Comparison of ENCODE assay signal across 27 mouse cellular contexts in the genomic region with DNA sequence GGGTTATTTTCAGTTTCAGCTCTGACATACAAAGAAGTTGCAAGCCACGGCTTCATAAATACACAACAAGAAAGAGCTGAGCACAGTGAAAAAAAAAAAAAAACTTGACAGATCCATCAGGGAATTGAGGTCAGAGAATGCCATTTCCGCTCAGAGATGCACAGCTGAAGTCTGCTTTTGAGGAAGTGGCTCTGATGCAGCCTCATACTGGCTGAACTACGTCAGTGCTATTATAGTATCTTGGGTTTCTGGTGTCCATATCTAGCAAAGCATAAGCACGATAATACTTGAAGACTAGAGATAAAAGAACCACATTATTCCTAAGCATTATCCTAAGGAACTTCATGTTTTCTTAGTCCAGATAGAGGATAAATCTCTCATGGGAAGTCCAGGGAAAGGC.
DNase-seq lines count a peak whose midpoint lies in the region; ATAC-seq and TF ChIP-seq lines count a peak whose summit lies in the region.
"Had no signal": no experiment of that assay in that cellular context is flagged by ENCODE, and none has a peak within 500 bp of the region (broad histone marks: within the 10 kb centered on the region; RNA-seq: fewer than 3 reads in every experiment).

No protein-coding gene starts in this region.

- 70% methylated on average over 4 of the region's 4 CpGs for WGBS in embryonic facial prominence, embryonic 11.5 days
- 77% methylated on average over 4 of the region's 4 CpGs for WGBS in embryonic facial prominence, embryonic 10.5 days
- WGBS in embryonic facial prominence, embryonic 15.5 days = 36% methylated on average over 4 of the region's 4 CpGs
- 29% methylated on average over 4 of the region's 4 CpGs for WGBS in heart, adult 2 months

- H3K9ac ChIP-seq in embryonic facial prominence, embryonic 11.5 days (replicated peaks; ENCODE audit: low read length) = no peak overlapping the region
- no peak overlapping the region for H3K9ac ChIP-seq in embryonic facial prominence, embryonic 15.5 days
- no peak overlapping the region for H3K9ac ChIP-seq in heart, adult 2 months (ENCODE audit: low read depth, low read length)
- H3K9ac ChIP-seq: embryonic facial prominence, embryonic 12.5 days; heart, embryonic 15.5 days; hindbrain, embryonic 15.5 days; intestine, embryonic 15.5 days; limb, embryonic 15.5 days; liver, embryonic 14.5 days; lung, embryonic 15.5 days; midbrain, embryonic 15.5 days had no signal

- no peak overlapping the region for H3K27ac ChIP-seq in embryonic facial prominence, embryonic 11.5 days (replicated peaks; ENCODE audit: low read depth, low read length)
- no peak overlapping the region for H3K27ac ChIP-seq in embryonic facial prominence, embryonic 10.5 days (replicated peaks)
- H3K27ac ChIP-seq in embryonic facial prominence, embryonic 15.5 days (replicated peaks) = no peak overlapping the region
- no peak overlapping the region for H3K27ac ChIP-seq in heart, adult 2 months
- H3K27ac ChIP-seq: embryonic facial prominence, embryonic 12.5 days; heart, embryonic 15.5 days; hindbrain, embryonic 15.5 days; intestine, embryonic 15.5 days; limb, embryonic 15.5 days; liver, embryonic 14.5 days; lung, embryonic 15.5 days; midbrain, embryonic 15.5 days had no signal

- no peak overlapping the region for H3K4me2 ChIP-seq in embryonic facial prominence, embryonic 11.5 days (ENCODE audit: low read depth, low read length)
- H3K4me2 ChIP-seq in embryonic facial prominence, embryonic 15.5 days (replicated peaks) = 0 out of 2 replicates have a peak overlapping the region, but pooled peaks have one; percentile 15
- H3K4me2 ChIP-seq: embryonic facial prominence, embryonic 12.5 days; heart, embryonic 15.5 days; hindbrain, embryonic 15.5 days; intestine, embryonic 15.5 days; limb, embryonic 15.5 days; lung, embryonic 15.5 days; midbrain, embryonic 15.5 days had no signal

- no peak overlapping the region for H3K4me3 ChIP-seq in embryonic facial prominence, embryonic 11.5 days (ENCODE audit: low read depth, low read length)
- H3K4me3 ChIP-seq in embryonic facial prominence, embryonic 10.5 days = no peak overlapping the region
- H3K4me3 ChIP-seq in embryonic facial prominence, embryonic 15.5 days (replicated peaks) = no peak overlapping the region
- no peak overlapping the region for H3K4me3 ChIP-seq in heart, adult 2 months
- H3K4me3 ChIP-seq: embryonic facial prominence, embryonic 12.5 days; heart, embryonic 15.5 days; hindbrain, embryonic 15.5 days; intestine, embryonic 15.5 days; limb, embryonic 15.5 days; lung, embryonic 15.5 days; midbrain, embryonic 15.5 days had no signal

- peak; percentile 12 for DNase-seq in embryonic facial prominence, embryonic 11.5 days (ENCODE audit: low spot score)
- DNase-seq in embryonic facial prominence, embryonic 10.5 days (ENCODE audit: low spot score) = no peak
- DNase-seq in 3T3-L1 (ENCODE audit: low read depth, low spot score) = peak; percentile 62
- DNase-seq in MEL-GATA-1-ER (ENCODE audit: extremely low read depth, low read depth) = peak; percentile 47
- no peak for DNase-seq in ovary, postnatal 36 days (ENCODE audit: low spot score)
- DNase-seq in heart, adult 2 months = no peak
- no peak for DNase-seq in kidney, adult 9 months
- DNase-seq: adrenal gland, postnatal 10 days; B cell, adult 2 months; cerebellum, adult 8-10 months; cerebellum, postnatal 36 days; gastrocnemius, postnatal 25 days; heart, adult 18-20 months; heart, postnatal 4 days; kidney, postnatal 25 days; lung, postnatal 4 days; thymus, postnatal 25 days had no signal

- H3K36me3 ChIP-seq in embryonic facial prominence, embryonic 11.5 days (replicated peaks; ENCODE audit: control insufficient read depth, insufficient read depth, low read depth, low read length) = no peaks in the 10 kb centered on the region
- H3K36me3 ChIP-seq in embryonic facial prominence, embryonic 10.5 days (replicated peaks) = no peaks in the 10 kb centered on the region
- no peaks in the 10 kb centered on the region for H3K36me3 ChIP-seq in embryonic facial prominence, embryonic 15.5 days
- no peaks in the 10 kb centered on the region for H3K36me3 ChIP-seq in heart, adult 2 months (ENCODE audit: control insufficient read depth, insufficient read depth, low read length)
- H3K36me3 ChIP-seq: embryonic facial prominence, embryonic 12.5 days; heart, embryonic 15.5 days; hindbrain, embryonic 15.5 days; intestine, embryonic 15.5 days; limb, embryonic 15.5 days; lung, embryonic 15.5 days; midbrain, embryonic 15.5 days had no signal

- TF ChIP-seq EP300 in heart, adult 2 months (IDR thresholded peaks at IDR 0.05; ENCODE audit: insufficient read depth, low read depth, low read length) = no peak

- no peaks in the 10 kb centered on the region for H3K9me3 ChIP-seq in embryonic facial prominence, embryonic 11.5 days (replicated peaks; ENCODE audit: control insufficient read depth, low read length)
- H3K9me3 ChIP-seq in embryonic facial prominence, embryonic 10.5 days = no peaks in the 10 kb centered on the region
- no peaks in the 10 kb centered on the region for H3K9me3 ChIP-seq in embryonic facial prominence, embryonic 15.5 days (replicated peaks)
- H3K9me3 ChIP-seq: embryonic facial prominence, embryonic 12.5 days; heart, embryonic 15.5 days; hindbrain, embryonic 15.5 days; intestine, embryonic 15.5 days; limb, embryonic 15.5 days; lung, embryonic 15.5 days; midbrain, embryonic 15.5 days had no signal

- intact Hi-C loops in heart, adult 2 months (cut with DNase I) = no loop called here

- TF ChIP-seq CTCF in heart, adult 2 months (IDR thresholded peaks at IDR 0.05) = no peak

- TF ChIP-seq POLR2A in heart, adult 2 months (IDR thresholded peaks at IDR 0.05; ENCODE audit: insufficient read depth, low read depth, low read length) = no peak

- no peaks in the 10 kb centered on the region for H3K79me2 ChIP-seq in heart, adult 2 months (replicated peaks; ENCODE audit: control insufficient read depth, insufficient read depth, low read length)

- H3K27me3 ChIP-seq in embryonic facial prominence, embryonic 11.5 days (ENCODE audit: control insufficient read depth, insufficient read depth, low read length) = no peaks in the 10 kb centered on the region
- no peaks in the 10 kb centered on the region for H3K27me3 ChIP-seq in embryonic facial prominence, embryonic 10.5 days (replicated peaks; ENCODE audit: low read depth, poor library complexity, severe bottlenecking)
- no peaks in the 10 kb centered on the region for H3K27me3 ChIP-seq in embryonic facial prominence, embryonic 15.5 days
- no peaks in the 10 kb centered on the region for H3K27me3 ChIP-seq in heart, adult 2 months (ENCODE audit: control insufficient read depth, insufficient read depth, low read length)
- H3K27me3 ChIP-seq: embryonic facial prominence, embryonic 12.5 days; heart, embryonic 15.5 days; hindbrain, embryonic 15.5 days; intestine, embryonic 15.5 days; limb, embryonic 15.5 days; lung, embryonic 15.5 days; midbrain, embryonic 15.5 days had no signal

- ATAC-seq in embryonic facial prominence, embryonic 11.5 days (replicated peaks; ENCODE audit: insufficient number of reproducible peaks, low FRiP score, low TSS enrichment, low read depth) = no peak
- no peak for ATAC-seq in embryonic facial prominence, embryonic 15.5 days (ENCODE audit: insufficient number of reproducible peaks, low FRiP score, low TSS enrichment, low read depth)
- ATAC-seq: forebrain, embryonic 14.5 days; intestine, embryonic 15.5 days; midbrain, embryonic 15.5 days had no signal

- no peaks in the 10 kb centered on the region for H3K4me1 ChIP-seq in embryonic facial prominence, embryonic 11.5 days (ENCODE audit: control insufficient read depth, insufficient read depth, low read length)
- H3K4me1 ChIP-seq in embryonic facial prominence, embryonic 10.5 days = no peaks in the 10 kb centered on the region
- H3K4me1 ChIP-seq in embryonic facial prominence, embryonic 15.5 days = no peaks in the 10 kb centered on the region; the same call in 1 of the 2 replicates
- no peaks in the 10 kb centered on the region for H3K4me1 ChIP-seq in heart, adult 2 months (ENCODE audit: control insufficient read depth, insufficient read depth, low read length)
- H3K4me1 ChIP-seq: embryonic facial prominence, embryonic 12.5 days; heart, embryonic 15.5 days; hindbrain, embryonic 15.5 days; intestine, embryonic 15.5 days; limb, embryonic 15.5 days; lung, embryonic 15.5 days; midbrain, embryonic 15.5 days had no signal

Comparison
In these comparisons a context has a peak if more than half of its experiments do, and no peak if none do; other contexts are left out.
1. DNase-seq: peak in embryonic facial prominence, embryonic 11.5 days (single experiment), 3T3-L1 (single experiment) and MEL-GATA-1-ER (single experiment); none in embryonic facial prominence, embryonic 10.5 days (single experiment), ovary, postnatal 36 days (single experiment), heart, adult 2 months (0 of 2) and kidney, adult 9 months (single experiment).